Mouse (Mus musculus): Measurements from ENCODE around the gene Mt4. TPM values are rescaled to one million over a fixed set of nuclear protein-coding genes. Genes with fewer than 3 reads are reported as not detected.

The Mt4 gene
- polyA plus RNA-seq, 1 experiment: not detected

GRCm38 (mm10) chr8:94172809-94173732 lies 36.1 kb downstream of the Mt4 start:
- Histone ChIP-seq H3K9me3 (ENCODE audit: control insufficient read depth, low read length) (no peaks in the 10 kb centered on the region), H3K4me1 (ENCODE audit: control insufficient read depth) (peaks cover 82% of the 10 kb centered on the region)

GRCm38 (mm10) chr8:94173848-94174403 lies 36.9 kb downstream of the Mt4 start:
- Histone ChIP-seq H3K27me3 (ENCODE audit: control insufficient read depth) (peaks cover 8% of the 10 kb centered on the region; the same call in 1 of the 2 replicates), H3K4me3 (replicated peaks) (peak overlapping the region; percentile 93), H3K9me3 (ENCODE audit: control insufficient read depth, low read length) (no peaks in the 10 kb centered on the region), H3K4me1 (ENCODE audit: control insufficient read depth) (peaks cover 83% of the 10 kb centered on the region), H3K36me3 (ENCODE audit: control insufficient read depth) (peaks cover 21% of the 10 kb centered on the region)
- TF ChIP-seq GATA1 (IDR thresholded peaks at IDR 0.05; ENCODE audit: low read length): no peak
- no peak for TF ChIP-seq TAL1 (IDR thresholded peaks at IDR 0.05; ENCODE audit: low read length)

More at GRCm38 (mm10) chr8:94172809-94173732, 36.1 kb downstream of the Mt4 start:
- Histone ChIP-seq H3K4me3 (replicated peaks) (peak overlapping the region; percentile 93), H3K27me3 (ENCODE audit: control insufficient read depth) (peaks cover 8% of the 10 kb centered on the region; the same call in 1 of the 2 replicates), H3K36me3 (ENCODE audit: control insufficient read depth) (peaks cover 21% of the 10 kb centered on the region)
- TF ChIP-seq GATA1 (IDR thresholded peaks at IDR 0.05; ENCODE audit: low read length) (no peak), TAL1 (IDR thresholded peaks at IDR 0.05; ENCODE audit: low read length) (no peak)

GRCm38 (mm10) chr8:94174619-94175213 lies 37.7 kb downstream of the Mt4 start:
- H3K36me3 ChIP-seq (ENCODE audit: control insufficient read depth): peaks cover 25% of the 10 kb centered on the region
- H3K4me1 ChIP-seq (ENCODE audit: control insufficient read depth): peaks cover 78% of the 10 kb centered on the region
- TF ChIP-seq GATA1 (IDR thresholded peaks at IDR 0.05; ENCODE audit: low read length) (no peak), TAL1 (IDR thresholded peaks at IDR 0.05; ENCODE audit: low read length) (no peak)
- peak overlapping the region; percentile 93 for H3K4me3 ChIP-seq (replicated peaks)
- H3K27me3 ChIP-seq (ENCODE audit: control insufficient read depth): peaks cover 8% of the 10 kb centered on the region; the same call in 1 of the 2 replicates
- H3K9me3 ChIP-seq (ENCODE audit: control insufficient read depth, low read length): no peaks in the 10 kb centered on the region

- H3K27me3 ChIP-seq (ENCODE audit: control insufficient read depth): peaks cover 8% of the 10 kb centered on the region; the same call in 1 of the 2 replicates
- H3K36me3 ChIP-seq (ENCODE audit: control insufficient read depth): peaks cover 43% of the 10 kb centered on the region
- H3K4me3 ChIP-seq (replicated peaks): peak overlapping the region; percentile 74
- TF ChIP-seq GATA1 (IDR thresholded peaks at IDR 0.05; ENCODE audit: low read length) (no peak), TAL1 (IDR thresholded peaks at IDR 0.05; ENCODE audit: low read length) (no peak)
- no peaks in the 10 kb centered on the region for H3K9me3 ChIP-seq (ENCODE audit: control insufficient read depth, low read length)
- peaks cover 76% of the 10 kb centered on the region for H3K4me1 ChIP-seq (ENCODE audit: control insufficient read depth)
Observed at GRCm38 (mm10) chr8:94177716-94178390, 40.9 kb downstream of the Mt4 start.

GRCm38 (mm10) chr8:94178857-94179712 lies 42.1 kb downstream of the Mt4 start, which contains the start of gene Mt1:
Gene Mt1, plus strand, starts transcription at chr8:94179082.
- H3K4me1 ChIP-seq (ENCODE audit: control insufficient read depth): peaks cover 78% of the 10 kb centered on the region
- TF ChIP-seq GATA1 (IDR thresholded peaks at IDR 0.05; ENCODE audit: low read length) (0 out of 2 replicates have a peak, but pooled peaks have one; percentile 8), TAL1 (IDR thresholded peaks at IDR 0.05; ENCODE audit: low read length) (no peak)
- peaks cover 11% of the 10 kb centered on the region for H3K27me3 ChIP-seq (ENCODE audit: control insufficient read depth)
- no peaks in the 10 kb centered on the region for H3K9me3 ChIP-seq (ENCODE audit: control insufficient read depth, low read length)
- H3K4me3 ChIP-seq (replicated peaks): peak within 1 kb of the TSS; percentile 74
- H3K36me3 ChIP-seq (ENCODE audit: control insufficient read depth): peaks cover 31% of the 10 kb centered on the region

- Histone ChIP-seq H3K36me3 (ENCODE audit: control insufficient read depth) (peaks cover 25% of the 10 kb centered on the region), H3K9me3 (ENCODE audit: control insufficient read depth, low read length) (no peaks in the 10 kb centered on the region), H3K4me3 (replicated peaks) (peak overlapping the region; percentile 74), H3K27me3 (ENCODE audit: control insufficient read depth) (peaks cover 16% of the 10 kb centered on the region), H3K4me1 (ENCODE audit: control insufficient read depth) (peaks cover 76% of the 10 kb centered on the region)
- no peak for TF ChIP-seq GATA1 (IDR thresholded peaks at IDR 0.05; ENCODE audit: low read length)
- TF ChIP-seq TAL1 (IDR thresholded peaks at IDR 0.05; ENCODE audit: low read length): no peak
Observed at GRCm38 (mm10) chr8:94179713-94180560, 42.9 kb downstream of the Mt4 start.

- H3K27me3 ChIP-seq (ENCODE audit: control insufficient read depth): peaks cover 16% of the 10 kb centered on the region
- peaks cover 76% of the 10 kb centered on the region for H3K4me1 ChIP-seq (ENCODE audit: control insufficient read depth)
- peaks cover 25% of the 10 kb centered on the region for H3K36me3 ChIP-seq (ENCODE audit: control insufficient read depth)
- no peaks in the 10 kb centered on the region for H3K9me3 ChIP-seq (ENCODE audit: control insufficient read depth, low read length)
- no peak for TF ChIP-seq GATA1 (IDR thresholded peaks at IDR 0.05; ENCODE audit: low read length)
- no peak for TF ChIP-seq TAL1 (IDR thresholded peaks at IDR 0.05; ENCODE audit: low read length)
- H3K4me3 ChIP-seq (replicated peaks): peak overlapping the region; percentile 74
Observed at GRCm38 (mm10) chr8:94180561-94180908, 43.5 kb downstream of the Mt4 start.
